Mouse (Mus musculus) lung, postnatal 10 days (tissue): Measurements from ENCODE around the gene Edn3.

Experiments
- DNase-seq: peaks from one replicate; pipeline ENCODE4 v3.0.0; 2021

Gene Edn3

GRCm38 (mm10) chr2:174797495-174798068, 37.2 kb downstream of the Edn3 start:
- no peak for DNase-seq

GRCm38 (mm10) chr2:174802453-174802852, 42.0 kb downstream of the Edn3 start:
- DNase-seq = no peak

- DNase-seq = no peak
Measured at GRCm38 (mm10) chr2:174803661-174804060, 43.2 kb downstream of the Edn3 start.

DNA sequence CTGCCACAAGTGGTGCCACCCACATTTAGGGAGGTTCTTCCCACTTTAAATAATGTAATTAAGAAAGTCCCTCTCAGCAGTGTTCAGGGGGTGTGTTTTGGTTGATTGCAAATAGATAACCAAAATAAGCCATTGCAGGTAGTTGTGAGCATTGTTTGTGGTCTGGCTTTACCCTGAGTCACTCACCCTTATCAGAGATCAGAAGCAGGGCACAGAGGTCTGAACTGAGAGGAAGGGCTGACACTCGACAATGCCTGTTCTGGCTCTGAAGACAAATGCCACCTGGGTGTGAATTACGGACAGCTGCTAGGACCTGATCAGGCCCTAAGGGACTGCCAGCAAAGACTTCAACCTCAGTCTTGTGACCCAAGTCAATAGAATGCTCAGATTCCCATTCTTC, 47.5 kb downstream of the Edn3 start:
- DNase-seq = no peak

- no peak for DNase-seq
Measured at GRCm38 (mm10) chr2:174809296-174809695, 48.9 kb downstream of the Edn3 start.

GRCm38 (mm10) chr2:174813306-174813705, 52.9 kb downstream of the Edn3 start:
- DNase-seq = peak; percentile 45

- DNase-seq = no peak
Measured at GRCm38 (mm10) chr2:174816163-174816562, 55.7 kb downstream of the Edn3 start.

DNA sequence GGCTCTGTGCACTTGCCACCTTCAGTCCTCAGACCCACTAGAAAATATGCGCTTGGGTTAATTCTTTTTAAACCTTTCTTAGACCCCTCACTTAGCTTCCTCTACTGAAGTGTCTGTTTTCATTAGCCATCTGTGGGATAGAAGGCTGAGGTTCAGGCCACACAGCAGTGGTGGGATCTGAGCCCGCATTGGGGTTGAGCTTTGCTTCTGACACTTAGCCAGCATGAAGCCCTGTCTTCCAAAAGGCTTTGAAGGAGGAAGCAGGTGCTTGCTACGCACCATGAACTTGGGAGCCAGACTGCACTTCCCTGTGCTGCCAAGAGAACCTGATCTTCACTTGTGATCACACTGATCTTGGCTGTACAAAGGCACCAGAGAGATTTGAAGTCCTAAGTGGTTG, 59.9 kb downstream of the Edn3 start:
- no peak for DNase-seq

DNA sequence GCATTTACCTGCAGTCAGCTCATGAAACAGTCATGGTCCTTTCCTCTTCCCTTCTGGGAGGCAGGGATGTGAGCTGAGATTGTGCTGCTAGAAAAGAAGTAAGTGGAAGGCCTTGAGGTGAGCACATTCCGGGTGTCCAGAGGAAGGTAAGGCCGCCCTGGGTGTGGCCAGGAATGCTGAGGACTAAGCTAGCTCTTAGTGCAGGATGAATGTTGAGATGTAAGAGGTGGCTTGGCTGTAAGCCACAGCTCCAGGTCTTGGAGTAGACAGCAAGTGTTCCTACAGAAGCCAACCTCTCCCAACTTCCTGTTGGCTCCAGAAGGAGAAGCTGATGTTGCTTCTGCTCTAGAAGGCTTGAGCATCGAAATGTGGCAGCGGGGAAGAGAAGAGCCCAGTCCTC, 67.4 kb downstream of the Edn3 start:
- DNase-seq = peak; percentile 74

GRCm38 (mm10) chr2:174833608-174834007, 73.2 kb downstream of the Edn3 start:
- DNase-seq = no peak
